Mouse (Mus musculus): ENCODE measurements at regions not wholly inside any gene's neighbourhood (a gene's known extent, or its start where the extent isn't known, plus 50 kb on each side); places are given as distances from the start of the nearest gene placed in this dataset.

DNA sequence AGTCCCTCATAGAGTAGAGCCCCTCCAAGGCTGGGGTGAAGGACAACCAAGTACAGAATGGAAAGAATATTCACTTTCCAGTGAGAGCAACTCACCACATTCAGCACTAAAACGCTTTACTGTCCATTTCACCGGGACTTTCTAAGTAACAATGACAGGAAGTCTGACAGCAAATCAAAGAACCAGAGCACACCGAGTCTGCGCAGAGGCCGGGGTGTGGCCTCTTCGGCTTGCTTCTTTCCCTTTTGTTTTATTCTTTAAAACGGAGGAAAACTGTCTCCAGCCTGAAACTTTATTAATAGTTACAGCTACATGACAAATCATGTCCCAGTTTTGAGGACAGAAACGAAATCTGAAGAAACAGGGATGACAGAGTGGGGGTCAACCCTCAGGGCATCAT lies 465.0 kb downstream of the Tns3 start:
- H3K4me3 ChIP-seq (ENCODE audit: low read depth, low read length) = no peak overlapping the region
- H3K27ac ChIP-seq (ENCODE audit: insufficient read depth, low read length) = no peak overlapping the region
- no peak overlapping the region for H3K9ac ChIP-seq (ENCODE audit: low read depth, poor library complexity, severe bottlenecking)
- TF ChIP-seq EP300 (IDR thresholded peaks at IDR 0.05; ENCODE audit: insufficient read depth, low read depth, low read length) (no peak), CTCF (IDR thresholded peaks at IDR 0.05; ENCODE audit: low read depth, low read length) (no peak), POLR2A (IDR thresholded peaks at IDR 0.05; ENCODE audit: insufficient read depth, low read length) (no peak)
- H3K4me1 ChIP-seq (ENCODE audit: control insufficient read depth, insufficient read depth, low read length) = no peaks in the 10 kb centered on the region
- H3K9me3 ChIP-seq (replicated peaks; ENCODE audit: control insufficient read depth, insufficient read depth, low read length, poor library complexity, severe bottlenecking) = no peaks in the 10 kb centered on the region
- H3K27me3 ChIP-seq (ENCODE audit: control insufficient read depth, insufficient read depth, low read length, poor library complexity, severe bottlenecking) = no peaks in the 10 kb centered on the region; the same call in 1 of the 2 replicates
- no peaks in the 10 kb centered on the region for H3K36me3 ChIP-seq (ENCODE audit: control insufficient read depth, insufficient read depth, low read length, poor library complexity, severe bottlenecking)
